Mouse (Mus musculus) stomach, embryonic 14.5 days (tissue): Measurements from ENCODE around the gene Cfdp1. TPM values are rescaled to one million over a fixed set of nuclear protein-coding genes. Genes with fewer than 3 reads are reported as not detected.

Experiments
- ATAC-seq: fragments of 200-750 bp; cut with Nextera tagmentation; 2 replicates; pipeline ENCODE4 v1.8.0; 2017; ENCODE audit warnings: low read depth, moderate TSS enrichment; ENCODE audit not compliant: insufficient number of reproducible peaks, insufficient read depth, low FRiP score
- H3K27ac ChIP-seq: fragments of 300-500 bp; sonication (generic); 2 replicates; pipeline ENCODE4 v1.5.1; 2014; ENCODE audit warnings: mild to moderate bottlenecking, low read length, moderate library complexity, mixed read lengths
- H3K27me3 ChIP-seq: fragments of 300-500 bp; sonication (generic); 2 replicates; pipeline ENCODE4 v1.6.1; 2014; ENCODE audit warnings: low read length, control low read depth, mixed read lengths; ENCODE audit not compliant: control insufficient read depth, insufficient read depth
- H3K36me3 ChIP-seq: fragments of 300-500 bp; sonication (generic); 2 replicates; pipeline ENCODE4 v1.6.1; 2014; ENCODE audit warnings: mild to moderate bottlenecking, control low read depth, low read length, moderate library complexity, mixed read lengths; ENCODE audit not compliant: control insufficient read depth, insufficient read depth
- H3K4me1 ChIP-seq: fragments of 300-500 bp; sonication (generic); 2 replicates; pipeline ENCODE4 v1.6.1; 2014; ENCODE audit warnings: low read length, control low read depth, mixed read lengths; ENCODE audit not compliant: control insufficient read depth, insufficient read depth
- H3K4me2 ChIP-seq: fragments of 300-500 bp; sonication (generic); replicated peaks from 2 replicates; pipeline ENCODE4 v1.6.1; 2014; ENCODE audit warnings: low read depth, low read length, control low read depth
- H3K4me3 ChIP-seq: fragments of 300-500 bp; sonication (generic); 2 replicates; pipeline ENCODE4 v1.5.1; 2014; ENCODE audit warnings: low read depth, low read length, control low read depth
- H3K9ac ChIP-seq: fragments of 300-500 bp; sonication (generic); replicated peaks from 2 replicates; pipeline ENCODE4 v1.6.1; 2014; ENCODE audit warnings: low read depth, mild to moderate bottlenecking, control low read depth, low read length, moderate library complexity, mixed read lengths
- H3K9me3 ChIP-seq: fragments of 300-500 bp; sonication (generic); 2 replicates; pipeline ENCODE4 v1.6.1; 2016; ENCODE audit warnings: low read depth, low read length, control low read depth; ENCODE audit not compliant: control insufficient read depth
- WGBS: fragments of 180-500 bp; shearing (Covaris S2); extraction: QIAGEN DNeasy Blood & Tissue Kit; methylation state at CpG from one replicate; pipeline ENCODE4 v1.1.7; 2014; 5-methylcytosine and 5-hydroxymethylcytosine counted together
- polyA plus RNA-seq: library from polyadenylated mRNA; unstranded; fragments of >200 nt; fragmentation: Nextera tagmentation; extraction: Ambion mirVana; gene quantifications from 2 replicates; pipeline ENCODE4 v1.2.1, GENCODE M21; 2014

Cfdp1 gene
- polyA plus RNA-seq, 1 experiment from 2014 or later: 215 TPM

DNA sequence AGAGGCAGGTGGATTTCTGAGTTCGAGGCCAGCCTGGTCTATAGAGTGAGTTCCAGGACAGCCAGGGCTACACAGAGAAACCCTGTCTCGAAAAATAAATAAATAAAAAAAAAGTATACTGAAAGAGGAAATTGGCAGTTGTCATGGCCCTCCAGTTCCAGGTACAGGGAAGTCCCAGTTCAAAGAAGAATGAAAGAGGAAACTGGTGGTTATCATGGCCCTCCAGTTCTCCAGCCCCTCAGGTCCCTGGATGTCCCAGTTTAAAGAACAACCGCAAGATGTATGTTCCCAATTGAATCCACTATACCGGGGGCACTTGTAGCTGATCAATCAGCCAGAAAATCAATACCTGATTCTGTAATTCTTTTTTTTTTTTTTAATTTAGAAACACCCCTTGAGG is 77.6 kb downstream of the Cfdp1 start:
- H3K9ac ChIP-seq: no peak overlapping the region
- ATAC-seq: no peak
- peaks cover 25% of the 10 kb centered on the region for H3K36me3 ChIP-seq
- H3K4me2 ChIP-seq: no peak overlapping the region
- H3K4me3 ChIP-seq: no peak overlapping the region
- H3K4me1 ChIP-seq: no peaks in the 10 kb centered on the region
- H3K27me3 ChIP-seq: no peaks in the 10 kb centered on the region
- H3K9me3 ChIP-seq: no peaks in the 10 kb centered on the region
- H3K27ac ChIP-seq: no peak overlapping the region
- whole genome bisulfite sequencing: 94% methylated on average over 4 of the region's 4 CpGs

DNA sequence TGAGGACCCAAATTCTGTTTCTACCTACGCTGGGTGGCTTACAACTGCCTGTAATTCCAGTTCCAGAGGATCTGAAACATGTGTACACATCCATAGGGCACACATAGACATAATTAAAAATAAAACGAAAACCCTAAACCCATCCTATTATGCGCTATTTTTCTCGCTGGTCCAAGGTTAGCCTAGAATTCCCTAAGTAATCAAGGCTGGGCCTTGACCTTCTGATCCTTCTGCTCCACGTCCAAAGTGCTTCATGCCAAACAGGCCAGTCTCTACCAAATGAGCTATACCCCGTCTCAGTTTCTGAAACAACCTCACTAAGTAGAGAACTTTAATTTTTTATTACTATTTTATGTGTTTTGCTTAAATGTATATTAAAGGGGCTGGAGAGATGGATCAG is 78.3 kb downstream of the Cfdp1 start:
- no peak overlapping the region for H3K4me2 ChIP-seq
- ATAC-seq: no peak
- H3K27ac ChIP-seq: no peak overlapping the region
- no peak overlapping the region for H3K4me3 ChIP-seq
- peaks cover 29% of the 10 kb centered on the region for H3K36me3 ChIP-seq
- H3K4me1 ChIP-seq: no peaks in the 10 kb centered on the region
- 92% methylated on average over 6 of the region's 6 CpGs for WGBS
- H3K9me3 ChIP-seq: no peaks in the 10 kb centered on the region
- no peak overlapping the region for H3K9ac ChIP-seq
- H3K27me3 ChIP-seq: no peaks in the 10 kb centered on the region

DNA sequence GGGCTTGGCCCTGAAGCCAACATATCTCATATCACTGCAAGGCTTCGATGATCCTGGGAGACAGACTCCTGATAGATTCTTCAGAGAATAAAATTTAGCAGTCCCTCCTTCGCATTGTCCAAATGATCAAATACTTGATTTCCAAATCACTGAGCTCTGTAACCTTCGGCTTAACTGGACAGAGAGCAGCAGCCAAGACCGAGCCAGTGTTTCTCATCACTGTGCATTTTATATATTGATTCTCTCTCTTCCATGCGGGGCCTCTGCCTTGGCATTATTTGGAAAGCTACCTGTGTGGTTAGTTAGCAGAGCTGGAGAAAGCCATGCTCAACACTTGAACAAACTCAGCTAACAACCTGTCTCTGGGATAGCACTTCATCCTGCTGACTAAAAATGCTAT is 80.6 kb downstream of the Cfdp1 start:
- Histone ChIP-seq H3K27me3 (no peaks in the 10 kb centered on the region), H3K4me3 (no peak overlapping the region), H3K4me2 (no peak overlapping the region), H3K36me3 (peaks cover 22% of the 10 kb centered on the region), H3K9ac (no peak overlapping the region), H3K27ac (no peak overlapping the region), H3K9me3 (no peaks in the 10 kb centered on the region), H3K4me1 (0 out of 2 replicates have a peak, but pooled peaks cover 3% of the 10 kb centered on the region)
- WGBS: 95% methylated on average over 5 of the region's 5 CpGs
- ATAC-seq: no peak

DNA sequence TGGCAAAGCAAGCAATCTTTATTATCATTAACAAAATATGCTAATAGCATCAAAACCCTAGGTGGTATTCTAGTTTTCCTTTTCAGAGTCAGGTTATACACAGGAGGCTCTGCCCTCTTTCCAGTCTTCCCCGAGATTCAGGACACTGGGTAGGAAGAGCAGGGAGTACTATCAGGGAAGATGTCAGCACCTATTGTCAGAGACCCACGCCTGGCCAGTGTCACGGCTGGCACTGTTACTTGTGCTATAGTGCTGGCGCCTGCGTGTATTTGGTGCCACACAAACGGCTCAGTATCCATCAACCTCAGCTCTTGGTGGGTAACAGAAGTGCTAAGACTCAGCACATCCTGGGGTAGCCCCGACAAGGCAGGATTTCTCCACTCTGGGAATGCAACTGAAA is 81.0 kb downstream of the Cfdp1 start:
- Histone ChIP-seq H3K9me3 (no peaks in the 10 kb centered on the region), H3K9ac (no peak overlapping the region), H3K4me1 (0 out of 2 replicates have a peak, but pooled peaks cover 3% of the 10 kb centered on the region), H3K27me3 (no peaks in the 10 kb centered on the region), H3K4me3 (no peak overlapping the region), H3K36me3 (peaks cover 19% of the 10 kb centered on the region), H3K4me2 (no peak overlapping the region), H3K27ac (no peak overlapping the region)
- WGBS: 88% methylated on average over 7 of the region's 7 CpGs
- no peak for ATAC-seq

DNA sequence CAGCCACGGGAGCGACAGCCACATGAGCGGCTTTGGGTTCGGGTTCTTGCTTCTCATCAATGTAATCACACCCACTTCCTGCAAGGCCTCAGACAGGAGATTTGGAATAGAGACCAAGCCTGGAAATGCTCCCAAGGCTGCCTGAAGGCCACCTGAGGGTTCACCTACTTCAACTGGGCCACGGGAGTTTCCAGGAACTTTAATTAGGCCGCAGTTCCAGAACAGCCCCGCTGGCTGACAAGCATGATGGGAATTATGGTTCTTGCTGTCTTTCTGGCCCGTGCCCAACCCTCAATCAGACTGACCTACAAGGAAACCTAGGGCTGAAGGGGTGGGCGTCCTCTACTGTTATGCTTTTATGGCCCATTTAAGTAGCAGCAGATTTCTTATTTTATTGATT is 82.0 kb downstream of the Cfdp1 start:
- Histone ChIP-seq H3K27me3 (no peaks in the 10 kb centered on the region), H3K9ac (no peak overlapping the region), H3K9me3 (no peaks in the 10 kb centered on the region), H3K4me1 (0 out of 2 replicates have a peak, but pooled peaks cover 3% of the 10 kb centered on the region), H3K4me3 (no peak overlapping the region), H3K36me3 (peaks cover 19% of the 10 kb centered on the region), H3K4me2 (no peak overlapping the region), H3K27ac (no peak overlapping the region)
- no peak for ATAC-seq
- WGBS: 87% methylated on average over 9 of the region's 9 CpGs

DNA sequence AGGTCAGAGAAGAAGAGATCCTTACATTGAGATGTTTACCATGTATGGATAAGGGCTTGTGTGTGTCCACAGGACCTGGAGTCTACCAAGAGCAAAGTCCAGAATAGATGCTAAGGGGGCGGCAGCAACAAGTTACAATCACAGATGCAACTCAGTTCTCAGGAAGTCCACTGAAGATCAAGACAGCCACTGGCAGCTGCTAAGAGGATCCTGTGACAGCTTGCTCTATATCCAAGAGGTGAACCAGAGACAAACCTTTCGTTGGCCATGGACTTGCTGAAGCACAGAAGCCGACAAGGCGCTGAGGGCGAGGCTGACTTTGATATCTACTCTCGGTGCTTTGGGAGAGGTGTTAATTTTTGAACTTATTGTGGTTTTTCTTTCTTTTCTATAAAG is 82.5 kb downstream of the Cfdp1 start:
- H3K27ac ChIP-seq: no peak overlapping the region
- ATAC-seq: no peak
- 0 out of 2 replicates have a peak, but pooled peaks cover 3% of the 10 kb centered on the region for H3K4me1 ChIP-seq
- no peak overlapping the region for H3K4me3 ChIP-seq
- no peaks in the 10 kb centered on the region for H3K9me3 ChIP-seq
- WGBS: 92% methylated on average over 6 of the region's 6 CpGs
- H3K4me2 ChIP-seq: no peak overlapping the region
- no peak overlapping the region for H3K9ac ChIP-seq
- peaks cover 20% of the 10 kb centered on the region for H3K36me3 ChIP-seq
- H3K27me3 ChIP-seq: no peaks in the 10 kb centered on the region

DNA sequence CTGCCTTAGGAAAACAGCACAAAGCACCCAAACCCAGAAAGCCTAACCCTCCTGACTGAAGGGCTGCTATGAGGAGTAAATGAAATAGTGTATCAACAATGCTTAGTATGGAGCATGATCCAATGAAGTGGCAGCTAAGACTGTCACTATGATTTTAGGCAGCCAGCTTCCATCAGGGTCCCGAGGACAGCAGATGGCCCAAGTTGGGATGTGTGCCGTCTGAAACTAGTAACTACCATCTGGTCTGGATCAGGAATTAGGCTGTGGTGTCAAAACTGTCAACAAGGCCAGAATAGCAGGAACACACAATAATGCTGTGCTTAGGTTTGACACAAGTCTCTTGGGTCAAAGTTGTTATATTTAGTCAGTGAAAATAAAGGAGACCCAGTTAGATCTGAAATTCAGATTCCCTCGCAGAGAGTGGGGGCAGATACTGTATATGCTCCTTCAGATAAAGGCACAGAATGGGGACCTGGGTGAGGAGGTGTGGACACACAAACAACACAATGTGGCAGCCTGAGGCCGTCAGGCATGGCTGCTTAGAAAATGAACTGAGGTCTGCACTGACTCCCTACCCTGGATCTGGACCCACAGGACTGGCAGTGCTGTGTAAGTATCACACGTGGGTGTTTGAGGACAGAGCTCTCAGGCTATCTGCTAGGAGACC is 83.0 kb downstream of the Cfdp1 start:
- peaks cover 20% of the 10 kb centered on the region for H3K36me3 ChIP-seq
- H3K27ac ChIP-seq: no peak overlapping the region
- no peak overlapping the region for H3K4me2 ChIP-seq
- 67% methylated on average over 5 of the region's 5 CpGs for WGBS
- no peak overlapping the region for H3K4me3 ChIP-seq
- no peak overlapping the region for H3K9ac ChIP-seq
- no peak for ATAC-seq
- H3K27me3 ChIP-seq: no peaks in the 10 kb centered on the region
- H3K4me1 ChIP-seq: 0 out of 2 replicates have a peak, but pooled peaks cover 3% of the 10 kb centered on the region
- H3K9me3 ChIP-seq: no peaks in the 10 kb centered on the region

DNA sequence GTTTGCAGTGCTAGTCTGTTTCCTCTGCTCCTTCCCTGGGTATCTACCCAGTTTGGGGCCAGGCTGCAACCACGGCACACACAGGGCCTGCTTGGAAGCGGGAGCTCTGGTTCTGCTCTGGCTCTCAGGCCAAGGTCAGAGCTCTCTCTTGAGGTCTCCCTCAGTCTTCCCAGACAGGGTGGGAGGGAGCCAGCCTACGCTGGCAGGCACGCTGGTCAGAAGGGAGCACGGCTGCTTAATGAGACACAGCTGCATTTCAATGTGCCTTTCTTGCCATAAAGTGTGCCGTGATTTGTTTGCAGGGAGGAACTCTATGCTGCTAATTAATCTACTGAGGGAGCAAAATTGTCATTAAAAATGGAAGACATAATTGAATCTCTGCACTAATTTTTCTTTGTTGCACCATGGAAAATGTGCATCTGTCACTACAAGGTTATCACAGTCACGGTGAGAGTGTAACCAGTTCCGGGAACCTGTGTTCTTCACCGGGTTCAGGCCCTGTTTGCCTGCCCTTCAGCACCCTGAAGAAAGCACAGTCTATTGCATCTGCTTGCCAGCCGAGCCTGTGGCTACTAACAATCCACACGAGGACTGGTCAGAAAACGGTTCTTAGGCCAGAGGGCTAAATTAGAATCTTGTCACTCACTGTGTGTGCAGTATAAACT is 84.2 kb downstream of the Cfdp1 start:
- Histone ChIP-seq H3K27me3 (no peaks in the 10 kb centered on the region), H3K9ac (no peak overlapping the region), H3K4me2 (no peak overlapping the region), H3K4me3 (no peak overlapping the region), H3K9me3 (no peaks in the 10 kb centered on the region), H3K36me3 (peaks cover 20% of the 10 kb centered on the region), H3K27ac (no peak overlapping the region), H3K4me1 (0 out of 2 replicates have a peak, but pooled peaks cover 3% of the 10 kb centered on the region)
- ATAC-seq: no peak
- WGBS: 66% methylated on average over 12 of the region's 12 CpGs
